Mouse (Mus musculus) G1E (cell line): Measurements from ENCODE around the gene Pkp4.

Experiments used
- CTCF ChIP-seq: IDR thresholded peaks from 2 replicates; pipeline ENCODE4 v1.5.1; 2012; ENCODE audit warnings: low read depth, low read length, inconsistent platforms, mixed read lengths
- GATA1 ChIP-seq: IDR thresholded peaks from 2 replicates; pipeline ENCODE4 v1.6.1; 2012; ENCODE audit warnings: borderline replicate concordance, low read length, inconsistent platforms, mixed read lengths
- GATA2 ChIP-seq: IDR thresholded peaks from 2 replicates; pipeline ENCODE4 v1.6.1; 2012; ENCODE audit warnings: low read depth, low read length, inconsistent platforms, borderline replicate concordance
- POLR2AphosphoS5 ChIP-seq: IDR thresholded peaks from 2 replicates; pipeline ENCODE4 v1.6.1; 2012; ENCODE audit warnings: low read depth, low read length, inconsistent platforms; ENCODE audit not compliant: insufficient replicate concordance
- TAL1 ChIP-seq: conservative IDR thresholded peaks from 2 replicates; pipeline ENCODE4 v1.6.1; 2012; ENCODE audit warnings: low read depth, low read length, inconsistent platforms, mixed read lengths

GRCm38 (mm10) chr2:59234537-59234936 lies 73.9 kb downstream of the Pkp4 start:
- TF ChIP-seq CTCF (no peak), TAL1 (no peak), GATA2 (no peak), GATA1 (no peak), POLR2AphosphoS5 (no peak)
